Mouse (Mus musculus): ENCODE measurements around the gene Gm20388.
A peak's percentile ranks its signal among the peaks of the same experiment; 100 is the strongest.

Gm20388 gene

GRCm38 (mm10) chr8:122281317-122282034 lies 2370.8 kb downstream of the Gm20388 start:
- peak; percentile 99 to 100 for DNase-seq (ENCODE audit: low spot score in 2 of 2)

GRCm38 (mm10) chr8:122282035-122282358 lies 2371.4 kb downstream of the Gm20388 start, which contains the start of gene Zfpm1:
Zfpm1 (plus strand) TSS chr8:122282141.
- DNase-seq (ENCODE audit: low spot score in 2 of 2), result no peak

- DNase-seq (ENCODE audit: low spot score in 2 of 2), result peak; percentile 22 to 51
Measured at GRCm38 (mm10) chr8:122282501-122283355, 2372.1 kb downstream of the Gm20388 start.

GRCm38 (mm10) chr8:122283356-122284202 lies 2372.9 kb downstream of the Gm20388 start:
- peak; percentile 36 to 66 for DNase-seq (ENCODE audit: low spot score in 2 of 2)

GRCm38 (mm10) chr8:122284203-122284658 lies 2373.6 kb downstream of the Gm20388 start:
- DNase-seq (ENCODE audit: low spot score in 2 of 2), result peak in 1 of 2 experiments; percentile 29

GRCm38 (mm10) chr8:122284659-122285261 lies 2374.1 kb downstream of the Gm20388 start:
- DNase-seq (ENCODE audit: low spot score in 2 of 2), result no peak

- no peak for DNase-seq (ENCODE audit: low spot score in 2 of 2)
Measured at GRCm38 (mm10) chr8:122285727-122286126, 2375.1 kb downstream of the Gm20388 start.

GRCm38 (mm10) chr8:122286899-122287298 lies 2376.3 kb downstream of the Gm20388 start:
- DNase-seq (ENCODE audit: low spot score in 2 of 2), result no peak

- no peak for DNase-seq (ENCODE audit: low spot score in 2 of 2)
Measured at GRCm38 (mm10) chr8:122287742-122288141, 2377.1 kb downstream of the Gm20388 start.

GRCm38 (mm10) chr8:122288344-122288743 lies 2377.7 kb downstream of the Gm20388 start:
- DNase-seq (ENCODE audit: low spot score in 2 of 2), result no peak

- no peak for DNase-seq (ENCODE audit: low spot score in 2 of 2)
Measured at GRCm38 (mm10) chr8:122291075-122291474, 2380.4 kb downstream of the Gm20388 start.

- no peak for DNase-seq (ENCODE audit: low spot score in 2 of 2)
Measured at GRCm38 (mm10) chr8:122291549-122291948, 2380.9 kb downstream of the Gm20388 start.

GRCm38 (mm10) chr8:122293484-122293883 lies 2382.8 kb downstream of the Gm20388 start:
- DNase-seq (ENCODE audit: low spot score in 2 of 2), result no peak

GRCm38 (mm10) chr8:122294273-122294683 lies 2383.6 kb downstream of the Gm20388 start:
- DNase-seq (ENCODE audit: low spot score in 2 of 2), result peak; percentile 49 to 76

- no peak for DNase-seq (ENCODE audit: low spot score in 2 of 2)
Measured at GRCm38 (mm10) chr8:122295389-122295788, 2384.7 kb downstream of the Gm20388 start.

GRCm38 (mm10) chr8:122296173-122297001 lies 2385.7 kb downstream of the Gm20388 start:
- DNase-seq (ENCODE audit: low spot score in 2 of 2), result peak; percentile 50 to 75

- DNase-seq (ENCODE audit: low spot score in 2 of 2), result no peak
Measured at GRCm38 (mm10) chr8:122299581-122300254, 2389.1 kb downstream of the Gm20388 start.

GRCm38 (mm10) chr8:122301081-122301480 lies 2390.4 kb downstream of the Gm20388 start:
- DNase-seq (ENCODE audit: low spot score in 2 of 2), result no peak

- DNase-seq (ENCODE audit: low spot score in 2 of 2), result no peak
Measured at GRCm38 (mm10) chr8:122301866-122302265, 2391.2 kb downstream of the Gm20388 start.

GRCm38 (mm10) chr8:122303451-122303850 lies 2392.8 kb downstream of the Gm20388 start:
- no peak for DNase-seq (ENCODE audit: low spot score in 2 of 2)

Measured in urinary bladder, adult 18-20 months (tissue).